Mouse (Mus musculus): ENCODE measurements around the gene Tymp. TPM values are rescaled to one million over a fixed set of nuclear protein-coding genes. Genes with fewer than 3 reads are reported as not detected.

Tymp gene
- under 1 TPM; 0.26 to 0.32 TPM for total RNA-seq (2021)
- long read RNA-seq, experiment 1, partial matches to known transcripts = 8 of 9 reads
- long read RNA-seq, experiment 1, other reads (novel, unspliced or antisense) = 1 of 9 reads
- long read RNA-seq, experiment 2, partial matches to known transcripts = 6 of 8 reads
- long read RNA-seq, experiment 2, other reads (novel, unspliced or antisense) = 2 of 8 reads

DNA sequence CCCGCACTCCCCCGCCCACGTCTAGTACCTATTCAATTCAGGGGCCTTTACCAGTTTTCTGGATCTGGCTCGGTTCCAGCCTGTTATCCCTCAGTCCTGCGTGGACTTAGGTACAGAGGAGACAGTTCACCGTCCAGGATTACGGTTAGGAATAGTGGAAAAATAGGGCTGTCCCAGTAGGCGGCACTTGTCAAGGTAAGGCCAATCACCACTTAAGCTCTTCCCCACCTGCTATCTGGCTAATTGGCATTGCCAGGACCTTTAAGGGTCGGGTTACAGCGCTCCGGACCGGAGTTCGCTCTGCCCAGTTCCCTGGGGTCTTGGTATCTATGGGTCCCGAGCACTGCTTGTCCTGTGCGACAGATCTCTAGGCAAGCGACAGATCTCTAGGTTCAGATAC is at the start of gene Tymp:
TSS of gene Tymp (minus strand) at position 83 of the 400 bp plus-strand sequence.
- DNase-seq (ENCODE audit: low spot score in 2 of 2) = no peak

DNA sequence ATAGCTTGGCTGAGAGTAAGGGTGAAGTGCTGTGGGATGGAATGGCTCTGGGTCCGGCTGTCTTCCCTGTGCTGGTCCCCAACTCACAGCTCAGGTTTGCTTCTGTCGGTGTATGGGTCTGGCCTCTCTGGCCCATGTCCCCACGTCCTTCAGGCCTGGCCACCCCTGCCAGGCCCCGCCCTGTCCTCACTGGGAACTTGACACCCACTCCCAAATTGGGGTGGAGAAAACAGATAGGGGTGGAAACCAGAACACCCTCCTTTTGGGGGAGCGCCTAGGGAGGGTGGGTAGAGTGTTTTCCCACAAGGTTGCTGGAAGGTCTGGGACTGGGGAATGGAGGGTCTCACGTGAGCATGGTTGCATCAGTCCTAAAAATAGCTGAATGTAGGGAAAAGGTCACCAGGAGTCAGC is 48.9 kb upstream of the Tymp start, which contains the start of gene Cpt1b:
TSS of gene Cpt1b (minus strand) at position 153 of the 411 bp plus-strand sequence.
- no peak for DNase-seq (ENCODE audit: low spot score in 2 of 2)

DNA sequence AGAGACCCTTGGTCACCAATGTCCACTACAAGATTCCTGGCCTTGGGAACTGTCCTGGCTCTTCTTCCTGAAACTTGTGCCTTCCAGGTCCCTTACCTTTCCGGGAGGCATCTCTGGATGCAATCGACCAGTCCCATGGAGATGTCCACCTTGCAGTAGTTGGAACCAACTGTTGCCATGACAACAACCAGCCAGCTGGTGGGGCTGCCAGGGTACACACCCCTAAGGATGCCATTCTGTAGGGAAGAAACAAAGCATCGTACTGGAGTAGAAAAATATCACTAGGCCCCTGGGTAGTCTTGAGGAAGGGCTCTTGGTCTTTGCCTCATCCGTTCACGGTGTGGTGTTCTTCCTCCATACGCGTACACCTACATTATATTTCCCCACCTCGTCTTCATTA is 47.8 kb upstream of the Tymp start:
- DNase-seq (ENCODE audit: low spot score in 2 of 2) = no peak

DNA sequence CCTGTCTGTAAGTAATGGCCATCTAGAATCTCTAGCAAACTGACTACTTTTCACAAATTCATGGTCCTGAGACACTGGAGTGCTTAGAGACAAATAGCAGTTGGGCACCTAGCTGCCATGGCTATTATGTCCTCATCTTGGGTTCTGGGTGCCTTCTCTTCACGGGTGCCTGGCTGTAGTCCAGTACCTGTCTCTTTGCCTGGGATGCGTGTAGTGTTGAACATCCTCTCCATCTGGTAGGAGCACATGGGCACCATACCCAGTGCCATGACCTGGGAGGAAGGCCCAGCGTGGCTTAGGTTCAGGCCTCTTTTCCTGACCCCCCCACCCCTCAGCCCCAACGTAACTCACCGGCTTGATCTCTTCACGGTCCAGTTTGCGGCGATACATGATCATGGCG is 45.1 kb upstream of the Tymp start:
- DNase-seq (ENCODE audit: low spot score in 2 of 2) = no peak

DNA sequence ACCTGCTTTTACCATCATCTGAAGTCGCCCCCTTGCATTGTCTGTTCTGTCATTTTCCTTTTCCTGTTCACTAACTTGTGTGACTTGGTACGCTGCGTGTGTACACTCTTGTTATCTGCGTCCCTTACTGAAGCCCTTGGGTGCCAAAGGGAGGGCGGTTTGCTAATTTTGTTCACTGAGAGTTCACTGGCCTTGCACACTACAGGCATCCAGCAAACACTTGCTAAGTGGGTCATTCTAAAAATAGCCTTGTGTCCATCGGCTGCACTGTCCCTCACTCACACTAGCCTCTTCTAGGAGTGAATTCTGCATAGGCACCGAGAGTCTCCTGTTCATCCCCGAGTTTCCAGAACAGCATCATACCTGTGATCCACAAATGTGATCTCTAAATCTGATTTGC is 38.4 kb upstream of the Tymp start:
- DNase-seq (ENCODE audit: low spot score in 2 of 2) = no peak

DNA sequence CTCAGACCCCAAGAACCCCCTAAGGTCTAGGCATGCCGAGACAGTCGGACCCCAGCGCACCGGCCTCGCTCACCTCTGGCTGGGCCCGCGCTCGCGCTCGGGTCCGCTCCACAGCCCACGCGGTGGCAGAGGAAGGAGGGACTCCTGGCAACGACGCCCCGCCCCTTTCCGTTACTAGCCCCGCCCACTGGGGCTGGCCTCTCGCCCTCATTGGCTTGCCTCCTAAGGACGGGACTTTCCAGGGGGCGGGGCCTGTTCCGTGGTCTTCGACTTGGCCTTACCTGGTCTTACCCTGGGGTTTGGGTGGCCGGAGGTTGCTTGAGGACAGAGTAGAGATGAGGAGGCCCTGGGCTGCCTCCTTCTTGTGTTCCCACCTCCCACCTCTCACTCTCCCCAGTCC is 33.3 kb upstream of the Tymp start, which contains the start of gene Syce3:
TSS of gene Syce3 (minus strand) at position 386 of the 400 bp plus-strand sequence.
- no peak for DNase-seq (ENCODE audit: low spot score in 2 of 2)

DNA sequence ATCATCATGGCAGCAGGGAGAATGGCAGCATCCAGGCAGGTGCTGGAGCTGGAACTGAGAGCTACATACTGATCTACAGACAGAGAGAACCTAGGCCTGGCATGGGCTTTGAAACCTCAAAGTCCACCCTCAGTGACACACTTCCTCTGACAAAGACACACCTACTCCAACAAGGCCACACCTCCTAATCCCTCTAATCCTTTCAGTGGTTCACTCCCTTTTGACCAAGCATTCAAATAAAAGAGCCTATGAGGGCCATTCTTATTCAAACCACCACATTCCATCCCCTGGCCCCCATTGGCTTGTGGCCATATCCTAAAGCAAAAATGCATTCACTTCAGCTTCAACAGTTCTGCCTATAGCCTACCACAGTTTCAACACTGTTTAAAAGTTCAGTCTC is 29.9 kb upstream of the Tymp start:
- DNase-seq (ENCODE audit: low spot score in 2 of 2) = no peak

DNA sequence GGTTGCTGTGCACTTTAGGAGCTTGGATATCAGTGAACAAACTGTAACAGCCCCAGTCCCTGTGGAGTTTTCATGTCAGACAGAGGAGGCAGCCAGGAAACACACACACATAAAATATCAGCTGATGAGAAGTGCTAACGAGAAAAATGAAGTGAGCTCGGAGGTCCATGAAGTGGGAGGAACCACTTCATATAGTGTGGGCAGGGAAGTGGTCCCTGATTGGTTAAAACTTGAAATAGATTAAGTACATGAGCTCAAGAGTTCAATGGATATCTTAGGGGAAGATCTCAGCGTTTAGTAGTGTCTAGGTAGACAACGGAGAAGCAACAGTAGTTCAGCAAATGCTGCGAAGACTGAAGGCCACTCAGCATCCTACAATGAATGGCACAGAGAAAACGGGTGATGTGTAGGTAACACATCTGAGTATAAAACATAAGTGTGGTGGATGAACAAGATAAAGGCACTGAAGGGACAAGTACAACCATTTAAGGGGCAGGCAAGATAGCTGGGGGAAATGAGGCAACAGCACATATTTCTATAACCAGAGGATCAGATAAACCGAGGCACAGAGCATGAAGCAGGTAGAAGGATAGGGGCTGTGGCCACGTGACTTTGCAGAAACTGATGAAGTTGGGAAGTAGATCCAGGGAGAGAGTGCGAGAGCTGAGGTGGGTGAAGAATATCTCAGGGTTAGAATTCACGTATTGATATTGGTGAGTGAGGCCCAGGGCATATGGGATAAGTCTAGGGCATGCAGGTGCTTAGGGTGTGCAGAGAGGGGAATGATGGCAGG is 28.2 kb upstream of the Tymp start:
- no peak for DNase-seq (ENCODE audit: low spot score in 2 of 2)

DNA sequence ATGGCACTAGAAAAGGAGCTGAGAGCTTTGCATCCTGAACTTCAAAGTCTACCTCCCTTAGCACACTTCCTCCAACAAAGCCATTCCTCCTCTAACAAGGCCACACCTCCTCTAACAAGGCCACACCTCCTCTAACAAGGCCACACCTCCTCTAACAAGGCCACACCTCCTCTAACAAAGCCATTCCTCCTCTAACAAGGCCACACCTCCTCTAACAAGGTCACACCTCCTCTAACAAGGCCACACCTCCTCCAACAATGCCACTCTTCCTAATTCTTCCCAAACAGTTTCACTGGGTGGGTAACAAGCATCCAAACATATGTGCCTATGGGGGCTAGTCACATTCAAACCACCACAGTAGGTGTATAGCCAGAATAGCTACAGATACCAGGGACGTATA is 25.6 kb upstream of the Tymp start:
- DNase-seq (ENCODE audit: low spot score in 2 of 2) = no peak

DNA sequence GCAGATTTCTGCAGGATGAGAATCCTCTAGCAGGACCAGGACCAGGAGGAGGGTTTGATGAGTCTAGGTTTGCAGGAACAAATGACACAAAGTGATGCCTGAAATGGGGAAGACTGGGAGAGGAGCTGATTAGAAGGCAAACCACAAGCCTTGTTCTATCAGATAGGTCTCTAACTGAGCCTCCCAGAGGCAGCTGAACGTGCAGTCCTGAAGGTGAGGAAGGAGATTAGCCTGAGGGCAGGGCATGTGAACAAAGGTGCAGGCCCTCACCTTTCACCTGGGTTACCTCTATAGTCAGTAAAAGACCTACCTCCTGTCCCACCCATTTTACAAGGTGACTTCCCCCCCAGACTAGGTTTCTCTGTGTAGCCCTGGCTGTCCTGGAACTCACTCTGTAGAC is 22.9 kb upstream of the Tymp start:
- DNase-seq (ENCODE audit: low spot score in 2 of 2) = no peak

DNA sequence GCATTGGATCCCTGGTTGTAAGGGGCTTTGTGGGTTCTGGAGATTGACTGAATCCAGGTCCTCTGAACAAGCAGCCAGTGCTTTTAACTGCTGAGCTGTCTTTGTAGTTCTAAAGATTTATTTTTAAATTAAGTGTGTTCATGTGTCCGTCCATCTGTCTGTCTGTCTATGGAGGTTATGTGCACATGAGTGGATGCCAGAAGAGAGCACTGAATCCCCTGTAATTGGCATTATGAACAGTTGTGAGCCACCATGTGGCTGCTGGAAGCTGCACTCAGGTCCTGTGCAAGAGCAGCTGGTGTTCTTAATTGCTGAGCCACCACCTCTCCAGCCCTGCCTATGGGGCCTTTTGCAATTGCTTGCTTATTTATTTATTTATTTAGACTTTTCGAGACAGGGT is 21.3 kb upstream of the Tymp start:
- DNase-seq (ENCODE audit: low spot score in 2 of 2) = no peak

DNA sequence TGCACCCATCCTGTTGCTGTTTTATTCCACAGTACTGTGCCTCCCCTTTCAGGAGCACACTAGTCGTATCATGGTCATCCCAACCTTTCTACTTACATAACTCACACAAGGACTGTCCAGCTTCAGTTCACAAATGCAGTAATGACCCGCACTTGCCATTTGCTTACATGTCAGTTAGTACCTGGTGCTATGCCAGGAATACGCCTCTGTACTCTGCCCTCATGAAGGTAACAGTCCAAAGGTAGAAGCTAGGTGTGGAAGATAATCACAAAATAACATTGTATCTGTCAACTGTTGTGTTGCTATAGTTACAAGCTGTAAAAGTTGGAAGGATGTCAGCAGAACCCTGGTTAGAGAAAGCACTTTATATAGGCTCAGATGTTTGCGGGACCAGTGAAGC is 20.0 kb upstream of the Tymp start:
- DNase-seq (ENCODE audit: low spot score in 2 of 2) = no peak

DNA sequence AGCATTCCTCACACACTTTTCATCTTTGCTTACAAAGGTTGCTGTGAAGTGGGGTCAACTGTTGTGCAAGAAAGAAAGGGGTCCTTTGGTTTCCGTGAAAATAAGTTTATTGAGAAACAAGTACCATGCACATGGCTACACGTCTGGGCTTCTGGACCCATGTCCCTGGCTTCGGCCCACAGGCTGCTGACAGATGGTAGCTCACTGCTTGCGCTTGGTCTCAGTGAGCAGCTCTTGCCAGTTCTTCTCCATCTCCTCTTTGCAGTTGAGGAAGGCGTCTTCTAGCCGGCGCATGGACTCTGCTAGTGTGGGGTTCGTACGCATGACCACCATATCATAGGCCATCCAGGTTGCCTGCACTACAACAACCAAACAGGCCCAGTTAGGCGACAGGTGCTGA is 13.2 kb upstream of the Tymp start:
- DNase-seq (ENCODE audit: low spot score in 2 of 2) = no peak

DNA sequence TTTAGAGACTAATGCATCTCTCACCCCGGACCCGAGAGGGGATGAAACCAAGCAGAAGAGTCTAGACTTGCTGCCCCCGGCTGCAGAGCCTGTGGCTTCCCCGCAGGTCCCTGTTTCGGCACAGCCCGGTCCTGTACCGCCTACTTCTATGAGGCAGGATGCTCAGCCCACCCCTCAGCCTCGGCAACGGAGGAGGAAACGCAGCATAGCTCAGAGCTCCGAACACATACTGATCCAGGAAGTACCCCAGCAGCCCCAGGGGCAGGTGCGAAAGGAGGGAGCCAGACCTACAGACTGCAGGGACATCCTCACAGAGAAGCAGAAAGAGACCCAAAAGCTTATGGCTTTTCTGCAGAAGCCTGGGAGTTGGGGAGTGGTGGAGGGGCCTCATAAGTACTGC is 10.3 kb upstream of the Tymp start:
- DNase-seq (ENCODE audit: low spot score in 2 of 2) = no peak

DNA sequence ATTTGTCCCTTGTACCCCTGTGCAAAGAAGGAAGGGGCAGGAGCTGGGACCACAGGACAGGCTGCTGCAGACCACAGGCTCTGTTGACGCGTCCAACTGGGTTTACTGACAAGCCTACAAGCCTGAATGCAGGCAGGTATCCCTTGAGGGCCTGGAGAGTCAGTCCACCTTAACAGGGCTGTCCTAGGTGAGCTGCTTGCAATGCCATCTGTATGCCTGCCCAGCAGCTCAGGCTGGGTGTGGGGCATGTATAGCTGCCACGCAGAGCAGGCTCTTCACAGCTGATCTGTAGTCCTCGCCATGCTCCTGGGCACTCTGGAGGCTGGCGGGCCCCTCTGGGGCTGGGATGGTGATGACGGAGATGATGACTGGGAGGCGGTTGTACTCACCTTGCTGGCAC is 7.8 kb upstream of the Tymp start, which contains the start of gene Klhdc7b:
TSS of gene Klhdc7b (plus strand) at position 301 of the 400 bp plus-strand sequence.
- no peak for DNase-seq (ENCODE audit: low spot score in 2 of 2)

DNA sequence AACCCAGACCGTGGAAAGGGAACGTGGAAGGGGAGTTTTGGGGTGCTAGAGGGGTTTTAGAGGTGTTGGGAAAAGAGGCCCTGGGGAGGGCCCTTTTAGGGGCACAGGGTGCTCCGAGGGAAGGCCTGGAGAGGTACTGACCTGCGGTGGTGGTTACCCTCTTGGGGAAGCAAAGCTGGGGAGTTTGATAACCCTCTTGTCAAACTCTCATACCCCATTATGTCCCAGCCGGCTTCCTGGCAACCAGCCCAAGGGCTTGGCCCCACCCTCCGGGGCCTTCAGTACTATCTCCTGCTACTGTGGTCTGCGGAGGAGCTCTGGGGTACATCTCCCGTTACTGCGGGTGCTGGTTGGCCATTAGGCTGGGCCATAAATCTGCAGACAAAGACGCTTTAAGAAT is 2.6 kb upstream of the Tymp start:
- DNase-seq (ENCODE audit: low spot score in 2 of 2) = no peak

DNA sequence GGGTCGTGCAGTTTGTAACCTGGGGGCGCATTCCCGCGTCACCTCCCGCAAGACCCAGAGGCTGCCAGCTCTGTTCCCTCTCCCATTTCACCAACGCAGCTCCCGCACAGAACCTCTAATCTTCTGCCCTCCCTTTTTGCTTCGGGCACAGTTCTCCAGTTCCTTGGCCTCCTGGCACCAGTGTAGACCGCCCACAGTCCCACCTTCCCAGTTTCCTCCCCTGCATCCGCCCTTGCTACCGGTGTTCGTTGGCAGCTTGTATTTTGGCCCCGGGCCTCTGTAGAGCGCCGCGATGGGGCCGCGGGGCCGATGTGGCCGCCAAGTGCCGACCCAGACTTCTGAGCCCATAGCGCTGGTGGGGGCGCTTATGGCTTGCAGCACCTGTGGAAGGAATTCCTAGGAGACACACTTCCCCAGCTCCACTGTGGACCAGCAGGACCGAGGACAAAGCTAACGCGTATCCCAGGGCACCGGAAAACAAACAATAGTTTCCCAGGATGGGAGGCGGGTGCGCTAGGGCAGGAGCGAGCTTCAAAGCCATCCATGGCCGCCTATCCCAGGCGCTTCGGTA is 2.1 kb upstream of the Tymp start, which contains the start of gene Odf3b:
TSS of gene Odf3b (minus strand) at position 452 of the 571 bp plus-strand sequence.
- no peak for DNase-seq (ENCODE audit: low spot score in 2 of 2)

DNA sequence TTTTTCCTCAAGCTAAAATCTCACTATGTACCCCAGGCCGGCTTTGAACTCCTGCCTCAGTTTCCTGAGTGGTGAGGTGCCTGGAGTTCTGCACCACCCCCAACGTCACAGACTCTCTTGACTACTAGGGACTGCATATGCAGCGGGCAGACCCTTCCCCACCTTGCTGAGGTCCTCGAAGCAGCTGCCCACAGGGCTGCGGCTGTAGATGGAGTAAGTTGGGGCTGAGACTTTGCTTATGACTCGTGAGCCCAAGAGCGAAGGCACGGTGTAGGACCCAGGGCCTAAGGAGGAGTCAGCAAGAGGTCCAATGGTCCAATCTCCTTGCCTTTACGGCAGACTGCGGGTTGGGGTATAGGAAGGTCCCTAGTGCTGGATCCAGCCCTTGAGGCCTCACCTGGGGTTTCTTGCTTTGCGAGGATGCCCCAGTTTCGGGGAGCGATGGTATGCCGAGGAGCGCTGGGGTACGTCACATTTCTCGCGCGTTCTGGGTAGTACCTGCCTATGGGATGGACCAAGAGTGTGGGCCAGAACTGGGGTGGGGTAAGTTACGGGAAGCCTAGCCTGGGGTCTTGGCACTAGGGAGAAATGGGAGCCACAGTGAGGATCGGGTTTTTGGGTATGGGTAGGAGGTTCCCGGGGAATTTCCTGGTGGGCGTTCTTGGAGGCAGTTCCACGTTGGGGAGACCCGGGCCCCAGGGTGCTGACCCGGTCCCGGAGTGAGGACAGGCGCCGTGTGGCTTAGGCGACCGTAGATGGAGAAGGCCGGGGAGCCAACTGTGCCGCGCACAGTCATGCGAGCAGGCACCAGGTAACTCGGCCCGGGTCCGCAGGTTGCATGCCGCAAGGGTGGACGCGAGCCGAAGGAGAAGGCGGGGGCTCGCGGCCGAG is 1.3 kb upstream of the Tymp start:
- DNase-seq (ENCODE audit: low spot score in 2 of 2) = no peak

DNA sequence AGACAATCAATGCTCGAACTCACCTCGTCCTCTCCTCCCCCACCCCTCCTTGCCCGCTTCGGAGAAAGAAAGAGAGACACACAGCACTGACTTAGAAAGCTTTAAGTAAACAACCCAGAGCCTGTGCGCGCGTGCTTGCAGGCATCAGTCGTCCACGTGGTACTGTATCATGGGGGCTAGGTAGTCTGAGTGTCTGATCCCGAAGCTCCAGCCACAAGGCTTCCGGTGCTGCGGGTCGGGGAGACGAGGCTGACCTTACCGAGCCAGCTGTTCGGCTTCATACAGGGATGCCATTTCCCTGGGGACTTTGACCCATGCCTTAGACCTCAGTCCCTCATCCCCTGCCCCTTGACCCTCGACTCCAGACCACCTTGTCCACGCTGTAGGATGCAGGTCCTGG is 523 bp upstream of the Tymp start:
- no peak for DNase-seq (ENCODE audit: low spot score in 2 of 2)

DNA sequence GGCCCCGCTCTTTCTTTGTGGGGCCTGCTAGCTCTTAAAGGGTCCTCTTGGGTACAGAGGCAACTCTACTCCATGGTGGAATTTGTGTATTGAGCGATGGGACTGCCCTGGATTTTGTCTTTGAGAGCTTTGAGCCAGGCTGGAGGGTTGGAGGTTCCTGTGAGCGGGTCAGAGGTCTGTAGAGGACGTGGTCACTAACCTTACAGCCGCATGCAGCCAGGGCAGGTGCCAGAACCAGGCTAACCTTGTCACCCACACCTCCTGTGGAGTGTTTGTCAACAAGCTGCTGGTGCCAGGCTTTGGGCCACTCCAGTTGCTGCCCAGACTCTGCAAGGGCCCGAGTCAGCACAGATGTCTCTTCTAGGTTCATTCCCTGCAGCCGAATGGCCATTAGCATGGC is 799 bp downstream of the Tymp start:
- no peak for DNase-seq (ENCODE audit: low spot score in 2 of 2)

DNA sequence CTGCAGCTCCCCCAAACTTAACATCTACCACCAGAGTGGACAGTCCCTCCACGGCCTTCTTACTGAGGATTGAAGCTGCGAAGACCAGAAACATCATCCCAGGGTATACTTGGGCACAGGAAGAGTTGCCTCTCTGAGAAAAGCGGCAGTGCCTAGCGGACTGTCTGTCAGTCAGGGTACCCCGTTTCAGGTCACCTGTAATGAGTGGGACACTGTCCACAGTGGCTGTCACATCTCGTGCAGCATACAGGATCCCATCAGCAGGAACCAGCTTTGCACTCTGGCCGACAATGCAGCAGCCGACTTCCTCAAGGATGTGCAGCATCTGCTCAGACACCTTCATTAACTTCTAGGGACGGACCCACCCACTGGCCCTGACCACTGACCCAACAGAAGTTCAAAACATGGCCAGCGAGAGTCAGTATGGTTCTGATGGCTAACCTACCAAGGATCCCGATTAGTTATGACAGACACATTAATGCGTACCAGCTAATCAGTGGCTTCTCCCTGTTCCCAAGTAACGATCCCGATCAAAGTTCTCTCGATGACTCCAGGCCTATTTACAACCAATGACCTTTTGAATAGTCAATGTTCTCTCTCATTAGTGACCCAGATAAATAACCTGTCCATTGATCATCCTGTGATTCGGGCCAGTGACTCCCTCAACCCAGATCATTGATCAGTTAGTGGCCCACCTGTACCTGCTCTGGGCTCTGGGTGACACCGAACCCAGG is 1.9 kb downstream of the Tymp start:
- DNase-seq (ENCODE audit: low spot score in 2 of 2) = no peak
